Mouse (Mus musculus) testis, postnatal 14 days (tissue): ENCODE results near the gene Slc7a14.

Experiments used
- DNase-seq: peaks from one replicate; pipeline ENCODE4 v3.0.0; 2021; ENCODE audit warnings: low spot score

Gene Slc7a14

GRCm38 (mm10) chr3:31260964-31261346 is 49.2 kb downstream of the Slc7a14 start:
- no peak for DNase-seq

- DNase-seq = no peak
Observed at GRCm38 (mm10) chr3:31260329-31260963, 49.7 kb downstream of the Slc7a14 start.

GRCm38 (mm10) chr3:31259553-31260255 is 50.5 kb downstream of the Slc7a14 start:
- no peak for DNase-seq

- no peak for DNase-seq
Observed at GRCm38 (mm10) chr3:31254427-31254826, 55.8 kb downstream of the Slc7a14 start.

GRCm38 (mm10) chr3:31253862-31254261 is 56.3 kb downstream of the Slc7a14 start:
- DNase-seq = no peak

- DNase-seq = no peak
Observed at GRCm38 (mm10) chr3:31252566-31252965, 57.6 kb downstream of the Slc7a14 start.

- DNase-seq = no peak
Observed at GRCm38 (mm10) chr3:31243478-31243877, 66.7 kb downstream of the Slc7a14 start.

- DNase-seq = no peak
Observed at GRCm38 (mm10) chr3:31240840-31241239, 69.3 kb downstream of the Slc7a14 start.

GRCm38 (mm10) chr3:31239645-31240044 is 70.5 kb downstream of the Slc7a14 start:
- no peak for DNase-seq

- no peak for DNase-seq
Observed at GRCm38 (mm10) chr3:31237936-31238335, 72.2 kb downstream of the Slc7a14 start.

- no peak for DNase-seq
Observed at GRCm38 (mm10) chr3:31236146-31236545, 74.0 kb downstream of the Slc7a14 start.

GRCm38 (mm10) chr3:31234356-31234755 is 75.8 kb downstream of the Slc7a14 start:
- DNase-seq = peak; percentile 68

- DNase-seq = no peak
Observed at GRCm38 (mm10) chr3:31233746-31234312, 76.3 kb downstream of the Slc7a14 start.

GRCm38 (mm10) chr3:31229281-31229680 is 80.9 kb downstream of the Slc7a14 start:
- peak; percentile 57 for DNase-seq

GRCm38 (mm10) chr3:31228487-31228886 is 81.7 kb downstream of the Slc7a14 start:
- no peak for DNase-seq

GRCm38 (mm10) chr3:31223551-31223950 is 86.6 kb downstream of the Slc7a14 start:
- no peak for DNase-seq

- peak; percentile 54 for DNase-seq
Observed at GRCm38 (mm10) chr3:31220040-31220439, 90.1 kb downstream of the Slc7a14 start.

GRCm38 (mm10) chr3:31219483-31219882 is 90.7 kb downstream of the Slc7a14 start:
- DNase-seq = no peak

- no peak for DNase-seq
Observed at GRCm38 (mm10) chr3:31217523-31217922, 92.7 kb downstream of the Slc7a14 start.

- no peak for DNase-seq
Observed at GRCm38 (mm10) chr3:31213802-31214201, 96.4 kb downstream of the Slc7a14 start.

GRCm38 (mm10) chr3:31212205-31213038 is 97.8 kb downstream of the Slc7a14 start:
- no peak for DNase-seq

- DNase-seq = no peak
Observed at GRCm38 (mm10) chr3:31209001-31209400, 101.2 kb downstream of the Slc7a14 start.
